Mouse (Mus musculus) liver, adult (tissue): ENCODE results near the gene Adnp.

ENCODE experiments used
- GATA4 ChIP-seq: IDR thresholded peaks from 2 replicates; pipeline ENCODE4 v1.6.1; 2014; ENCODE audit warnings: mild to moderate bottlenecking, low read length; ENCODE audit not compliant: insufficient replicate concordance

The Adnp gene

DNA sequence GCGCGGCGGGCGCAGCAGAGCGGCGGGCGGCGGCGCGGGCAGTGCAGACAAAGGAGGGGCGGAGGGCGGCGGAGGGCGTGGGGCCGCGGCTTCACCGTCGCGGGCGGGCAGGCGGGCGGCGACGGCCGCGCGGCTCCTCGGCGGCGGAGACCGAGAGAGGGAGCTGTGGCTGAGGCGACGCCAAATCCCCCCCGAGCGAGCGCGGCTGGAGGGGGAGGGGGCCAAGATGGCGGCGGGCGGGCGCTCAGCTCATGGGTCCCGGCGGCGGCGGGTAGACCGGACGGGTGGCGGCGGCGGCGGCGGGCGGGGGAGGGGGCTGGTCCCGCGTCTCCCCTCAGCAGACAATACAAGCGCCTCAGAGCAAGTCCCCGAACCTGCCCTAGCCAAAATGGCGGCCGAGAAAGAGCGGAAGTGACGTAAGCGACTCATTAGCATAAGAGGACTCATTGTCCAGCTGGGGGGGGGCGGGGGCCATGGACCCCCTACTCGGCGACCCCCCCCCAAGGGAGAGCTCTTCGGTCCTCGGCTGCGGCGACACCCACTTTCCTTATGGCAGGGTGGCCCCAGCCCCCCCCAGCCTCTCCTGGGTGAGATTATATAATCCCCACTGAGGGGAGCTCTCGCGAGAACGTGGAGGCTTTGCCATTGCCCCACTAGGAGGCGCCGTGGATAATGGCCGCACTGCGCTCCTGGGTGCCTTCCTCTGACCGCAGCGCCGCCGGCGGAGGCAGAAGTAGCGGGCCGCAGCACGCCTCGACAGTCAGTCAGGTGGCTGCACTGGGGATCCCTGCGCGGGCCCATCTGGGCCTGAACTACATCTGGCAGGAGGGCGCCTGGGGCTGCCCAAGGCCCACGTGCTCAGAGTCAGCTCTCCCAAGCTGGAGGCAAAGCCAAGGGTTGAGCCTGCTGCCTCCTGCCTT lies at the start of gene Adnp:
Gene Adnp, minus strand, starts transcription at position 388 of the 920 bp plus-strand sequence.
- peak; percentile 57; the same call in 1 of the 2 replicates for TF ChIP-seq GATA4

DNA sequence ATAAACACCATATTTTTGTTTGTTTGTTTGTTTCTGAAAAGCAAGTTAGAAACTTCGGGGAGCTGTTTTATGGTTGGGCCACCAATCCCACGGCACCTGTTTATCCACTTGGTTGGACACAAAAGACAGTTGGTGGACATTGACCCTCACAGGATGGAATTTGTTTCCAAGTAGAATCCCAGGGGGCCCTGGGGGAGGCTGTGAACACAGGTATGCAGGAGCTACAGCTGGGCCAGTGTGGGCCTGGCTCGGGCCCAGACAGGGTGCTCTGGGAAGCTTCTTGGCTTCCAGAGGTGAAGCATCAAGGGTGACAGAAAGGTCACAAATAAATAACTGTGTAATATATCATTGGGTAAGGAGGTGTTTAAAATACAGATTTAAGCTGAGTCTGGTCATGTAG lies 49.6 kb upstream of the Adnp start:
- TF ChIP-seq GATA4, result no peak

DNA sequence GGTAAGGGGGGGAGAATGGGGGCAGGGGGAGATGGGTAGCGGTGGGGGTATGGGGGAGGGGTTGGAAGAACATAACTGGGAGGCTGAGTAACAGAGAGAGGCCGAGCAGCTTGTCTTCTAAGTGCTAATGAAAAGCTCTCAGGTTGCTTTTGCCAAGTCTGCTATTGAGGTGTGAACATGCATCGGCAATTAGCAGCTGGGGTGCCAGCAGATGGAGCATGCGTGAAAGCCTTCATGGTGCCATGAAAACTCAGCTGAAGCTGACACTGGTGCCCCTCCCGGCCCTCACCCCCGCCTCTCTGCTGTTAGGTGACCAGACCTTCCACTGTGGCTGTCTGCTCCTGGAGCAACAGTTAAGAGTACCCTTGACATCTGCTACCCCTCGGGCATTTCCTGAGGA lies 46.9 kb upstream of the Adnp start:
- TF ChIP-seq GATA4, result no peak

DNA sequence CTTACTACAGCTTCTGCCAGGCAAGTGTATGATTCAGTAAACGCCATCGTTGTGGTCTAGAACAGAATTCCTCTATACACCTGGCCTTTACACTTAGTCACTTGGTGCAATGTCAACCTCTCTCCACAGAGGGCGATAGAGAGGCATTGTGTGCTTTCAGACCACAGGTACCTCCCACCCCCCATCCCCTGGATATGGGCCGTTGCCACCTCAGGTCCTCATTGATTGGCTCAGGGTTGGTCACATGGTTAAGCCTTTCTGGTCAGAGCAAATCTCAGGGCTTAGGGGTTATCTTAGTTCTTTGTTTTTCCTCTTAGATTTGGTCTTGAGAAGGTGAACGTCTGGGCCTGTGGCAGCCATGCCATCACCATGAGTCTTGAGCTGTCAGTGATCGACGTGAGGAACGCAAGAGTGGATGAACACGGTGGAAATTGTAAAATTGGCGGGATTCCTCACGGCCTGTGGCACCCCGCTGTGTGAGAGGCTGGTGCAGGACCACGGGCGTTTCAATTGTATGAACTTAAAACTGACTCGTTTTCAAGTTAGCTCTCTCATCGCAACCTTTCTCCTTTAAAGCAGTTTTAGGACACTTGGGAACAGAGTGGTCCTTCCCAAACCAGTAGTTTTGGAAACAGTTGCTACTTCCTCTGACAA lies 45.9 kb upstream of the Adnp start:
- no peak for TF ChIP-seq GATA4

DNA sequence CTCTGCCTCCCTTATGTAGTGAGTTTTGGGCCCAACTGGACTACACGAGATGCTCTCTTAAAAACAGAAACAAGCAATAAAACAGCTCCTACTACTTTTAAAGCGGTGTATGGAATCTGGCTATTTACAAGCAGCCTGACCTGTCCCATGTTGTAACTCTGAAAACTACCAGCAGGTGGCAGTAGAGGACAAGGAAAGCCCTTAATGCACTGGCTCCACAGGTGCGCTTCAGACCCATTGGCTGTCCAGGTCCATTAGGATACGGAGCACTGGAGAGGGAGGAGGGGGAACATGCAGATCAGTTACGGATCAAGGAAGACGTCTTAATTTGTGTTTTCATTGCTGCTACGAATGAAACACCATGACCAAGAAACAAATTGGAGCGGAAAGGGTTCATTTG lies 43.4 kb upstream of the Adnp start:
- no peak for TF ChIP-seq GATA4

DNA sequence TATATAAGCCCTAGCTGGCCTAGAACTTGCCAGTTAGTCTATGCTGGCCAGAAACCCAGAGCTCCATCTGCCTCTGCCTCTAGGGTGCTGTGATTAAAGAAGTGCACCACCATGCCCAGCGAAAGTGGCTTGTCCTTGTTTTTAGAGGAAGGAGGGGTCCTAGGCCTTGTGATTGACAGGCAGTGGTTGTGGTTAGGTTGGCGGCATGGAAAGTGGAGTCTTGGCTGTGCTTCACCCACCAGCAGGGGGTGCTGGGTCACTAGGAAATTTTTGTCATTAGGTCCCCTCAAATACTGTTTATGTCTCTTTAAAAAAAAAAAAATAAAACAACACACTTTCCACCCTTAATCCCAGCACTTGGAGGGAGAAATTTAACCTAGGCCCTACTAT lies 41.9 kb upstream of the Adnp start:
- no peak for TF ChIP-seq GATA4

DNA sequence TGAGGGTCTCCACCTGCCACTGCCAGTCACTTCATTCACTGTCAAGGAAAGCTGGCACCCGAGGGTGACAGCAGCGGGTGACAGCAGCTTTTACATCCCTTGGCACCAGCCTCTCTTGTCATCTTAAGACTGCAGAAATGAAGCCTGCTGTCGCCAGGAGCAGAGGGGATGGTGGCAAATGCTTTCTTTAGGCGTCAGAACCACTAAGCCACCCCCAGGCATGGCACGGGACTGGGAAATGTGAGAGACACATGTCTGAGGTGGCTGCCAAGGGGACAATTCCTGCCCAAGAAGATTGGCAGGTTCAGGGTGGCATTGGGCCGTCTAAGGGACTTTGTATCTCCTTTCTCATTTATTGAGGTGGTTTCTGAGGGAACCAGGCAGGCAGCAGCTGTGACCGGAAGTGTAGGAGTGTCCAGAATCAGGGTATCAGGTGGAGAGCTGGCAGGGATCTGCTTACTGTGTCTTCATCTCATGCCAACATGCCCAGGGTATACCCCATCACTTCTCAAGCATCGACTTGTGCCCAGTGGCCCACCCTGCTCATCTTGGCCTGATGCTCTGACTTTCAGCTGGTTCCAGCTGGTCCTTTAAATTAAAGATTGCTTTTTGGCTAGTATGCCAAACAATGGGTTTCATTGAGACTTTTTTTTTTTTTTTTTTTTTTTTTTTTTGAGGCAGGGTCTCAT lies 41.4 kb upstream of the Adnp start:
- no peak for TF ChIP-seq GATA4

DNA sequence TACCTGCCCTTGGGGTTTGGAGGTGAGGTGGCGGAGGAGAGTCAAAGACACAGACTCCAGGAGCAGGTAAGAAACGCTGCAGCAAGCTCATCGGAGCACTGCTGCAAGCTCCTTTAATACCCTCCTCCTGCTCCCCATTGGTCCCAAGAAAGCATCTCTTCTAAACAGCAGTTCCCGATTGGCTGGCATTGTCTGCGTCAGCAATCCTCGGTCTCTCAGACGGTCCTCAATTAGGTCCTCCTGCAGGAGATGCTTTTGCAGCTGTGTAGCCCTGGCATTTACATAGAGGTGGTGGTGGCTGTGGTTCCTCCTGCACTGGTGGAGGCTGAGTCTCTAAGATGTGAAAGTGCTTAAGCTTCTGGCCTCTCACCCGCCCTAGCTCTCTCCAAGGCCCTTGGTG lies 38.7 kb upstream of the Adnp start:
- no peak for TF ChIP-seq GATA4

DNA sequence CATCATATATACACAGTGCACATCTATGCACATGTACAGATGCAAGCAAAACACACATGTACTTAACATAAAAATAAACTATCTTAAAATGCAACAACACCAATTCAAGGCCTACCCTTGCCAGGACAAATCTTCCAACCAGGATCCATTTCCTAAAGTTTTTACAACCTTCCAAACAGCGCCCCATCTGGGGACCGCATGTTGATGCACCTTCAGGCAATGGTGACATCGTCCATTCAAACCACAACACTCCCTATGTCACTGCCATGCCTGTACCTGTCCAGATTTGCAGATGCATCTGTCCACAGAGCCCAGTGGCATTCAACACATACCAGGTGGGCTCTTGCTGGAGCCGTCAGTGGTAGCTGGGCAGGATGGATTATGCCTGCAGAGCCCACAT lies 36.4 kb upstream of the Adnp start:
- no peak for TF ChIP-seq GATA4

DNA sequence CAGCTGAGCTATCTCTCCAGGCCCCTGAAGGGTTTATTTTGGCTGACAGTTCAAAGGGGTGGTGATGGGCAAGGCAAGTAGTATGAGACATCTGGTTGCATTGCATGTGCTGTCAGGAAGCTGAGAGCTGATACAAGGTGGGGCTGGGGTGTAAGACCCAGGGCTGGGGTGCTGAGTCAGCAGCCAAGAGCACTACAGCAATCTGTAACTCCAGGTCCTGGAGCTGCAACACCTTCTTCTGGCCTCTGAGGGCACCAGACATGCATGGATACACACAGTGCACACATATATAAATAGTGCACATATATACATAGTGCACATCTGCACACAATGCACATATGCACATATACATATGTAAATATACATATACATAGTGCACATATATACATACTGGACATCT lies 35.9 kb upstream of the Adnp start:
- TF ChIP-seq GATA4, result no peak

DNA sequence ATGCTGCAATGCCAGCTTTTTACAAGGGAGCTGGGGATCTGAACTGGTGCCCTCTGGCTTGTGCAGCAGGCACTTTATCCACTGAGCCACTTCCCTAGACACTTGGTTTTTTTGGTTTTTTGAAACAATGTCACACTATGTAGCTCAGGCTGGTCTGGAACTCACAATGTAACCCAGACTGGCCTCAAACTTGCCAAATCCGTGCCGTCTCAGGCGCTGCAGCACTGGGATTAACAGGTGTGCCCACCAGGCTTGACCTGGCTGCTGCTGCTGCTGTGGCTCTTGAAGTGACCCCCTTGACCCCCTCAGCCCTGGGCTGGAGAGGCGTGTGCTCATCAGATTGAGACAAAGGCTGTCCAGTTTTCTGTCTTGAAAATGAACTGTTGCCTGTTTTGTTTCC lies 31.4 kb upstream of the Adnp start:
- TF ChIP-seq GATA4, result no peak

DNA sequence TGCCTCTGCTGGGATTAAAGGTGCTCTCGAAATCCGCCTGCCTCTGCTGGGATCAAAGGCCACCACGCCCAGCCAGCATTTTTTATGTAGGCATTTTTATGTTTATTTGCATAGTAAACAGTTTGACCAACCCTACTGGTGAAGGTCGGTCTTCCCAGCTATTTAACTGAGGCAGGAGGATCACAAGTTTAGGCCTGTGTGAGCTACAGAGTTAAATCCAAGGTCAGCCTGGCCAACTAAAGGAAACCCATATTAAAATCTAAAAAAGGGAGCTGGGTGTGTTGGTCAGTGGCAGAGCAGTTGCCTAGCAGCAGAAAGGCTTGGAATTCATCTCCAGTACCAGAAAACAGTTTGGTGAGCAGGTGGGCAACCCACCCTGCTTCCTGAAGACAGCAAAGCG lies 26.4 kb upstream of the Adnp start:
- TF ChIP-seq GATA4, result no peak

DNA sequence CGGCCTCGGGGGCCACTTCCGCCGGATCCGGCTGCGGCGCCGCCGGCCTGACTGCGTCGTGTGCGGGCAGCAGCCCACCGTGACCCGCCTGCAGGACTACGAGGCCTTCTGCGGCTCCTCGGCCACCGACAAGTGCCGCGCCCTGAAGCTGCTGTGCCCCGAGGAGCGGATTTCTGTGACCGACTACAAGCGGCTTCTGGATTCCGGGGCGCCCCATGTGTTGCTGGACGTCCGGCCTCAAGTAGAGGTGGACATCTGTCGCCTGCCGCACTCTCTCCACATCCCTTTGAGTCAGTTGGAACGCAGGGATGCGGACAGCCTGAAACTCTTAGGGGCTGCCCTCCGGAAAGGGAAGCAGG lies 24.5 kb upstream of the Adnp start:
- TF ChIP-seq GATA4, result no peak

DNA sequence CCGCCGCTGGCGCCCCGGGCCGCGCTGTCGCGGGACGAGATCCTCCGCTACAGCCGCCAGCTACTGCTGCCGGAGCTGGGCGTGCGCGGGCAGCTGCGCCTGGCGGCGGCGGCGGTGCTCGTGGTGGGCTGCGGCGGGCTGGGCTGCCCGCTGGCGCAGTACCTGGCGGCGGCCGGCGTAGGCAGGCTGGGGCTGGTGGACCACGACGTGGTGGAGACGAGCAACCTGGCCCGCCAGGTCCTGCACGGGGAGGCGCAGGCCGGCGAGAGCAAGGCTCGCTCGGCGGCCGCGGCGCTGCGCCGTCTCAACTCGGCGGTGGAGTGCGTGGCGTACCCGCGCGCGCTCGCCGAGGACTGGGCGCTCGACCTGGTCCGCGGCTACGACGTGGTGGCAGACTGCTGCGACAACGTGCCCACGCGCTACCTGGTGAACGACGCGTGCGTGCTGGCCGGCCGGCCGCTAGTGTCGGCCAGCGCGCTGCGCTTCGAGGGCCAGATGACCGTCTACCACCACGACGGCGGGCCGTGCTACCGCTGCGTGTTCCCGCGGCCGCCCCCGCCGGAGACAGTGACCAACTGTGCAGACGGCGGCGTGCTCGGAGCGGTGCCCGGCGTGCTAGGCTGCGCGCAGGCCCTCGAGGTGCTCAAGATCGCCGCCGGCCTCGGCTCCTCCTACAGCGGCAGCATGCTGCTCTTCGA lies 24.0 kb upstream of the Adnp start:
- TF ChIP-seq GATA4, result no peak

DNA sequence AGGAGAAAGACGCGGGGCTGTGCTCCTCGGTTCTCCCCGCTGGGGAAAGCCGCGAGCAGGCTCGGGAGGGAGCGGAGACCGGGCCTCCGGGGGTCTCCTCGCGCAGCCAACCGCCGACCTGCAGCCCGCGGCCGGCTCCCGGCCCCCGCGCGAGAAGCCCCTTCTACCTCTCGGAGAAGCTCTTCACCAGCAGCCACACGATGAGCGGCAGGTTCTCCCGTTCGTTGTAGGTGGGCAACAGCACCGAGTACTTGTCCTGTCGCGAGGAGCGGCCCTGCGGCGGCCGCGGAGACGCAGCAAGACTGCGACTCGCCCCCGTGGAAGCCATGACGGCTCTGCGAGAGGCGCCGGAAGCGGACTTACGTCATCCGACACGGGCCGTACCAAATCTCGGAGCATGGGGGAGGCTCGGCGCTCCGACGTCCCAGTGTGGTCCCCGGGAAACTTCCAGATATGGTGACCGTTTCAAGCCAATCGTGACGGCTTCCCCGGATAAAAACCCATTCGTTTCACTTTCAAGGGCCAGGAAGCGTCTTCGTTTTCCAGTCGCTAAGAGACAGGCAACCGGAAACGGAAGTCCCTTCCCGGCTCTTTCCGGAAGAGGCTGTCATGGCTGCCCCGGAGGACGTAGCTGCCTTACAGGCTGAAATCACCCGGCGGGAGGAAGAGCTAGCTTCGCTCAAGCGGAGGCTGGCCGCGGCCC lies 23.3 kb upstream of the Adnp start, which contains the start of the genes Gm20716, Dpm1 and Mocs3:
Gene Gm20716, minus strand, starts transcription at position 339 of the 703 bp plus-strand sequence.
Gene Dpm1, minus strand, starts transcription at position 566 of the 703 bp plus-strand sequence.
Gene Mocs3, plus strand, starts transcription at position 597 of the 703 bp plus-strand sequence.
- TF ChIP-seq GATA4, result peak; percentile 48; the same call in 1 of the 2 replicates
